Mouse (Mus musculus) forelimb bud, embryonic 11.5 days (tissue): ENCODE measurements around the gene Sh3bp5.

ENCODE experiments used
- DNase-seq: peaks from one replicate; pipeline ENCODE4 v3.0.0-alpha.2; 2012; ENCODE audit warnings: low read depth, low spot score

The Sh3bp5 gene

DNA sequence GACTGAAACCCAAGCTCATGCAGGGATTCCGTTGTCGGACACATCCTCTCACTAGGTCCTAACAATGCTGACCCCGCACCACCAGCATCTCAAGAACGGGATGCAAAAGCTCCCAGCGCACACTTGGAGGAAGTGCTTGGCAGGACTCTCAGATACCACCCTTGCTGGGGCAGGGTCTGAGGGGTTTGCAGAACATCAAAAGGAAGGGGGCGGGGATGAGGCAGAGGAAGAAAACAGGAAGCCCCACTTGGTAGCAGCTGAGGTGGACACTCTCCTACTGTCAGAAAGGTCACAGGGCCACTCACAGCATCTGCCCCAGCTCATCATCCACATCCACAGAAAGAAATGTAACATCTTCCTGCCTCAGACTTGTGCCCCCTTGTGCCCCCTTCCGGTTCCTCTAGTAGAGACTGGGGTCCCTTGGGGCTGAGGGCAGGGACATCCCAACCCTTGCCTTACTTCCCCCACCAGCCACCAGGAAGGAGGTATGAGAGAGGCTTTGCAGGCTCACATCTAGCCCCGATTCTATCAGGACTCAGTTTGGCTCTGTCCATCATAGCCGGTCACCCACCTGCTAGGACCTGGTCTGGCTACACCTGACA, 25.7 kb downstream of the Sh3bp5 start:
- DNase-seq = no peak

DNA sequence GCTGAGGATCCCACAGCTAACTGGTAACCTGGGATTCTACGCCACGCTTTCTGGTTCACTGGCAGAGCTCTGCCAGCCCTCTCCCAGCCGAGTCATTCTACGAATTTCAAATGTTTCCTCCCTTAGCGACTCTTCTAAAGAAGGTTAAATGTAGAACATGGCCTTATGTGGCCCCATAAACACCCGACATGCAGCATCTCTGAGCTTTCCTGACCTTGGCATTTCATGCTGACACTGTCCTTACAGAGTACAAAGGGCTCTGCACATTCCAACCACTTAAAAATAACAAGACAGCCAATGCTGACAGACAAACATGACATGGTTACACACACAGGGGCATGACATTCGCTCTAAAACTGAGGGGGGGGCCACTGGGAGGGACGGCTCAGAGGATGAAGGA, 27.2 kb downstream of the Sh3bp5 start:
- DNase-seq = no peak

DNA sequence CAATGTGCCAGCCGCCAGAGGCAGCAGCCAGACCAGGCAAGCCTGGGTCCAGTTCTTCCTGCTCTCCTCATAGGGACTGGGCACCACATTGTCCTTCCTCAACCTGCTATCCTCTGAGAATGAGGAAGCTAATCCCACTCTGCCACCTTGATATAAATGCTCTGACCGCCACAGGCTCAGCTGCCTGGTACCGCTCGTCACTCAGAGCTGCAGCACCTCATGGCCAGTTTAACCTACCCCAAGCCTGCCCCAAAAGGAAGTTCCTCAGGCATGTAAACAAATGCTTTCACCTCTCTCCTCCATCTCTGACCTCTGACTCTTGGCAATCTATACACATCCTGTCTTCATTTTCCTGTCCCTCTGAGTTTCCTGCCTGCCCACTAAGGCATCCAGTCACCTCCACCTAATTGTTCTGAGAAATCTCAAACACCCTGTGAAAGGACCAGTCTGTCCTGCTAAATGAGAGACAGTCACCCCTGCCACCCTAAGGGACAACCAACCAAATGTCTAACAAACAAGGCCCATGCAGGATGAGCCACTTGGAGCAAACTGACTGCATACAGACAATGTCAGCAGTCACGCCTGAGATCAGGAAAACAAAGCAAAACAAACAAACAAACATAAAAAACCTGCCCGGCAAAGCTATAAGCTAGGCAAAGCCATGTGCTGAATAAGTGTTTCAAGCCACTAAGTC, 27.8 kb downstream of the Sh3bp5 start:
- DNase-seq = no peak

DNA sequence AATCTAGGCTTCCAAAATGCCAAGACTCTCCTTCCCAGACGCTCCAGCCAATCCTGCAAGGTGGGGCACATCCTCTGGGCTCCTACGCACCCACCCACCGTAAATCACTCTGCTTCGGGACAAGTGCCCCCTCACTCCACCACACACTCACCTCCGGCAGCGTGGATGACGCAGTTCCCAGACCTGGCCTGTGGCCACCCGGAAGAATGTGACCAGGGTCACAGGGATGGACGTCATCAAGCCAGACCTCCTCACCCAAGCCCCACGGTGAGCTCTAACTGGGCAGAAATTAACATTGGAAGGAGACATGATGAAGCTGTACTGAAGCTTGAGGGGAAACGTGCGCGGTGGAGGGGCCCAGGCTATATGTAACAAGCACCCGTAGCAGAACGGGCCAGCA, 28.7 kb downstream of the Sh3bp5 start:
- no peak for DNase-seq

DNA sequence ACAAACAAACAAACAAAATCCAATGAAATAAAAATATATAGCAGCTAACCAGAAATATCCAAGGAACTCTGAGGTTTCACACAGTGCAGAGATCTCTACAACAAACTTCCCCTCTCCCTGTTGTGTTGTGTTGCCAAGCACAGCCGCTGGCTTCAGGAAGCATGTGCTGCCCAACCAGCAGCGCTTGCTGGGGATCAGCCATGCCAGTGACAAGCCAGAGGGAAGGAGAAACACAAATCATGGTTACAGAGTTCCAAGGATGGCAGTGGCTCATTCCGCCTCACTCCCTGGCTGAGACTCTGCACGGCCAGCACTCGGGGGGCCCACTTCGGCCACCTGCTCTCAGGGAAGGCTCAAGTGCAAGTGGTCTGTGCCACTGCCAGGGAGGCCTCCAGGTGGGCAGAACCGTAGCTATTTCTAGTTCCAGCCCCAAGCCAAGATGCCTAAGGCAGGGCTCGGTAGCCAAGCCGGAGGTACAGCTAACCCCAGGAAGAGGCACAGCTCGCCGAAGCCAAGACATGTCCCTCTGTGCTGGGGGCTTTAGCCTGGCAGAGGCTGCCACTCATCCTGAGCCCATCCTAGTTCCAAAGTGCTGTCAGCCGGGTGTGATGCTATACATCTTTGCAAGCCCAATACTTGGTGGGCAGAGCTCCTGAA, 29.6 kb downstream of the Sh3bp5 start:
- DNase-seq = no peak

DNA sequence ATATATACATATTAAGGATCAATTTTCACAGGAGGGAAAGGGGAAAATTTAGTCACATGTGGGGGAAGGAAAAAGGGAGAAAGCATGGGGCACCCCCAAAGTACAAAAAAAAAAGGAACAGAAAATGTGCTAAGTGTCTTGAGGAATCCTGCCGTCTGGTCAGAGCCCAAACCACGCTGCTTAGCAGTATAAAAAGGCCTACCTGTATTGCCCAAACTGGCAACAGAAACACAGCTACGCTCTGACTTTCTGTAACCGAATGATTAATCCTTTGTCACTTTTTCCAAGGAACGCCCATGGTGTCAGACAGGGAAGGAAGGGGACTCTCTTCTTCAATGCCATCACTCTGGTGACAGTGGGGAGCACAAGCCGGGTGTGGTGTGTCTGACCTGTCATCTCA, 30.2 kb downstream of the Sh3bp5 start:
- DNase-seq = no peak

DNA sequence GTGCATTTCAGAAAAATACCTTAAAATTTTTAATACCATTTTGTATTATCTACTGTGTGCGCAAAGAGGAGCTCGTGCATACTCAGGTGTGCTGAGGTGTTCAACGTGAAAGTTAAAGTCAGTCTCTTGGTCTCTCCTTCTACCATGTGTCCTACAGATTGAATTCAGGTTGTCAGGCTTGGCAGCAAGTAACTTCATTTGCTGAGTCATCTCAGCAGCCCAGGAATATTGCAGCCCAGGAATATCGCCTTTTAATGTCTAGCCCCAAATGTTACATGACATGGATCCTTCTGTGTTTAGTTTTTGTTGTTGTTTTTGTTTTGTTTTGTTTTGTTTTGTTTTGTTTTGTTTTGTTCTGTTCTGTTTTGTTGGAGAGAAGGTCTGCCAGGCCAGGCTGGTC, 31.2 kb downstream of the Sh3bp5 start:
- DNase-seq = no peak

DNA sequence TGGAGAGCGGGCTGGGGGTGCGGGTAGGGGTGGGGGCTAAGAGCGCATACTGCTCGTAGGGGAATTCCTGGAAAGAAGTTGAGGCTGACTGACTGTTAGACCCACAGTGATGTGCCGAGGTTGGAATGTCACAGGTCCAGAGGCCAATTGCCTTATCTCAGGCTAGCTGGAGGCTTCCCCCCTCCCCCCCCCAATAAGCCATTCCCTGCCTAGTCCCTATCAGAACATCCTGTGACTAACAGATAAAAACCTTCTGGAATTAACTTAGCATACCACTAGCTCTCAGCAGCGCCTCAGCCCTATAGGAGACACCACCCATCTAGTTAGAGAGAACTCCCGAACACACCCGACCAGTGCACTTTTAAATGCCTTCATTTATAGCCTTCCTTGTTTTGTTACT, 31.9 kb downstream of the Sh3bp5 start:
- DNase-seq = no peak

DNA sequence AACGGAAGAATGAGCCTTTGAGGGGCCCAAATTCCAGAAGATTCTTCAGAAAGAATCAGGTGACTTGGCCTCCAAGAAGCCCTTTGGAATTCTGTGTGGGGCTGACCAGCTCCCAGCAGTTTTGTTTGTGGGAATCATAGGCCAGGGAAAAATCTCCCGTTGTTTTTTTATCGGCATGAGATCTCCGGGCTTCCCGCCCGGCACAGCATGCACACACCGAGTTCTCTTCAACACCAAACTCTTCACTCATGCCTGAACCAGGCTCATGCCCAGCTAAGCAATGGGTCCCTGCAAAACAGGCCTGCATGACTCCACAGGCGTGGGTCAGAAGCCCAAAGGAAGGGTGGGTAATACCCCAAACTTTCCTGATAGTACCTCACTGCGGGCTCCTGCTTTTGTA, 32.3 kb downstream of the Sh3bp5 start:
- DNase-seq = no peak

DNA sequence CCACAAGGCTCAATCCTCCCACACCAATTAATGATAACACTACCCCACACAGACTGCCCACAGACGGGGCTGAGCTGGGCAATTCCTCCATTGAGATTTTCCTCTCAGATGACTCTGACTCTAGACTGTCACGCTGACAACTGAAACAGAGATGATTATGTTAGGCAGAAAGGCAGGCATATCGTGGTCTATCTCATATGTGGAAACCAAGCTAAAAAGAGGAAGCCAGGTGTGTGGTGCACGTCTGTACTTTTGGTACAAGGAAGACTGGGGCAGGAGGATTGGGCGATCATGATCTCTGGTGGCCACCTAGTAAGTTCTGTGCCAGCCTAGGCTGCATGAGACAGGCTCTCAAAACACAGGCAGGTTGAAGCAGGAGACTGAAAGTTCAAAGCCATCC, 33.2 kb downstream of the Sh3bp5 start:
- DNase-seq = no peak

DNA sequence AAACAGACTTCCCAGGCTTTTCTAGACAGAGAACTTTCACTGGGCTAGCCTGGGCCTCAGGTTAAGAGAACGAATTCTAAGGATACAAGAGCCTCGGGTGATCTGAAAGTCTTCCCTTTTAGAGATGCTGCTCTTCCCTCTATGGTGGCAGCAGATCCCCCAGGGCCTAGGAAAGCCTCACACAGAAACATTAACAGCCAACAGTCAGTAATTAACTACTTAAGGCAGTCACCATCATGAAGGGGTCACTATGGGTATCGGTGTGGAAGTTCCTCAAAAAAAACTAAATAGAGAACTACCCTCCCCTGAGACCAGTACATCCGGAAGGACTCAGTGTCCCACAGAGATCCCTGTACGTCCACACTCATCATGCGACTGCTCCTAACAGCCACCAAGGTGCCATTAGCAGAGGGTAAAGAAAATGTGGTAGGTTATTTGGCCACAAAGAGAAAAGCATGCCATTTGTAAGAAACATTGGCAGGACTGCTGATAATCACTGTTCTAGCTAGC, 33.9 kb downstream of the Sh3bp5 start:
- DNase-seq = no peak

DNA sequence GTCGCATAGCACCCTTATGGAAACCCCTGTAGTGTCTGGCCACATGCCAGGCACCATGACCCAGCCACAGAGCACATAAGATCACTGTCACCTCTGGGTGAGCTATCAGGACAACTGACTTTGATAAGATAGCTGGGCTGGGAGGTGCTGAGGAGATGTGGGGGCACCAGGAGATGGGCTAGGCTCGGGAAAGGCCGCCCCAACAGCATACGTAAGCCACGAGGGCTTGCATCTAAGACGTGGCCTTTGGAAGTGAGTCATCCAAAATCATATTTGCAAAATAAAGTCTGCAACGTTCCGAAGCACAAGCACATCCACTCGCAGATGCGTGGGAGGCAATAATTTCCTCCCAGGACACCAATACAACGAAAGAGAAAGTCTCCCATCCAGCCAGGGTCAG, 35.0 kb downstream of the Sh3bp5 start:
- no peak for DNase-seq

DNA sequence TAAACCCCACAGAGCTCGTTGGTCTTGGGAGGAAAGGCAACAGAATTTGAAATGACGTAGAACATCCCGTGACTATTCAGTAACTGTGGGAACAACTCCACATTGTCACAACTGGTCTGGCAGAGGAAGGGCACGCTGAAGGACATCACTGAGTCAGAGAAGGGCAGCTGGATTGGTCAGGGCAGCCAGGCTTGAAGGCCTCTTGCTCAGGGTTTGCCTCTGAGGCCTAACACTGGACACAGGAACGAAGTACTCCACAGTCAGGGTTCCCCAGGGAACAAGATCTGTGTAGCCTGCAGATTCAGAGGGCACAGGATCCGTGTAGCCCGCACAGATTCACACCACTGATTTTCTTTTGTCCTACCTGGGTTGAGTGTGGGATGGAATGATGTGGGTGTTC, 35.6 kb downstream of the Sh3bp5 start:
- no peak for DNase-seq

DNA sequence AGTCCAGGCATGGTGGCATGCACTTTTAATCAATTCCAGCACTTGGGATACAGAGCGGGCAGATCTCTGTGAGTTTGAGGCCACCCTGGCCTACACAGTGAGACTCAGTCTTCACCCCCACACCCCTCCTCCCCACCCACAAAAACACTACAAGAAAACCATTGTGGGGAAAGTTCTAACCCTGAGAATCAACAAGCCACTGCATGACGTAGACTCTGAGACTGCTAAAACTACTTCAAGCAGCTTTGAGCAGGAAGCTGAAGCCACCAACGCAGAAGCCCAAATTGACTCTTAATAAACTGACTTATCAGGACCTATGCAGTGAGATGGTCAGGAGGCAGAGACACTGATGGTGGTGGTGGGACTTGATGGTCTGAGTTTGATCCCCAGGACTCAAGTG, 36.6 kb downstream of the Sh3bp5 start:
- no peak for DNase-seq

DNA sequence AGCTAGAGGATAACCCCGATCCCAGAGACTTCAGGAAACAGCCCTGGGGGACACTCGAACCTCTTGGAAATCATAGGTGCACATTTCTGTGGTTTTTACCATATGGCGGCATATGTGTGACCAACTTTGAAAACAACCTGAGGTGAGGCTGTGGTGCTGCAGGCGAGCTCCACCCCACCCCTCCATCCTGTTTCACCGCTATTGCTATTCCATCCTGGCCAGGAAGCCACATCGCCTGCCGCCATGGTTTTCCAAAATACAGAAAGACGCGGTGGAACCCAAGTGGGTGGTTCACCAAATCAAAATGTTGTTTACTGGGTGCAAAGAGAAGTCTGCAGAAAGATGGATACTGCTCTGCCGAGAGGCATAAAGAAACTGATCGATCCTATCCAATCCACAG, 37.1 kb downstream of the Sh3bp5 start:
- no peak for DNase-seq

DNA sequence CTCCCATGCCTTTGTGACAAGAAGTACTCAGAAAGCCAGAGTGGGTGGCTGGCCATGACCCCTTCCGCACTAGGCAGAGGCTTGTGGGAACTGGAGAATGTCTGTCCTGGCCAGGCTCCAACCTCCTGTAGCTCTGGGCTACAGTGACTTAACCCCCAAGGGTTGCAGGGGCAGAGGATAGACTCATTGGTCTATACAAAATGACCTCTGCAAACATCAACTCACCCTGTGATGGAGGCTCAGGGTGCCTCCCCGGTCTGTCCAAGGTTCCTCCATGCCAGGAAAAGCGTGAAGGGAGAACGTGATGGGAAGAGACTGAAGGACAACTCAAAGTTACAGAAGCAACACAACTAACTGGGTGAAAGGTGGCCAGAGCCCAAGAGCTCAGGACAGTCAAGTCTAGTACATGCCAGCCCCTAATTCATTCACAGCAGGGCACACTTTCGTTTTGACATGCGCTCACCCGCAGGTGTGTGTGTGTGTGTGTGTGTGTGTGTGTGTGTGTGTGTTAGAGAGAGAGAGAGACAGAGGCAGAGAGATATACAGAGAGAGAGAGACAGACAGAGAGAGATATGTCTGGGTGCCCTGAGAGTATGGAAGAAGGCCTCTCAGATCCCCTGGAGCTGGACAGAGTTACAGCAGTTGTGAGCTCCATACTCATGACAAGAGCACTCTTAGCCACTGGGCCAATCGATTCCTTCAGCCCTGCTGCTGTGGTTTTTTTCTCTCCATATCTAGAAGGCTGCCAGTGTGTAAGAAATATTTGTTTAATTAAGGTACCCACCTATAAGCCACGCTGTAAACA, 37.9 kb downstream of the Sh3bp5 start:
- DNase-seq = no peak

DNA sequence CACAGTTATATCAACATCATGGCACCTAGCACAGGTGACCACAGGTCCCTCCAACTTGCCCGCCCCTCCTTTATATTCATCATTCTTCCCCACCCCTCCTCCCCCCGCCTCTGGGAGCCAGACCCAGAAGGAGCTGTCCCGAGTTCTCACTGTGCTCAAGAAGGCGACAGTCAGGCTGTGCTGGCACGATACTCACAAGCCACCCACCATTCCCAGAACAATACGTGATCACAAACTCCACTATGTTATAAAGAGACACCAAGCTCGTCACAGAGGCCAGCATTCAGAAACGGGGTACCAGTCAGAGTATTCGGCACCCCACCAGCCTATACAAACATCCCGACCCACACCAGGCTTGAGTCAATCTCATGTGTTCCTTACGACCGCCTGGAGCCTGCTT, 38.5 kb downstream of the Sh3bp5 start:
- DNase-seq = no peak

DNA sequence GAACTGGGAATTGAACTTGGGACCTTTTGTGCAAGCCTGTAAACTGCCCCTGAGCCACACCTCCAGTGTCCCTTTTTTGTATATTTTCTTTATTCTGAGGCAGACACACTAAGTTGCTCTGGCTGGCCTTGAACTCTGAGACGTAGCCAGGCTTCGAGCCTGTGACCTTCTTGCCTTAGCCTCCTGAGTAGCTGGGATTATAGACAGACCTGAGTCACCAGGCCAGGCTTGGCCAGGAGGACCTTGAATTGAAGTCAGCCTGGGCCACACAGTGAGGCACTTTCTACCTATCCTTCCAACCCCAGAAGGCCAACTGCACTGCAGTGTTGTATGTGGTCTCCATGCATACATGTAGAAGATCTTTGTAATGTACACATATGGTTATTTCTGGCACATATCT, 39.5 kb downstream of the Sh3bp5 start:
- no peak for DNase-seq

DNA sequence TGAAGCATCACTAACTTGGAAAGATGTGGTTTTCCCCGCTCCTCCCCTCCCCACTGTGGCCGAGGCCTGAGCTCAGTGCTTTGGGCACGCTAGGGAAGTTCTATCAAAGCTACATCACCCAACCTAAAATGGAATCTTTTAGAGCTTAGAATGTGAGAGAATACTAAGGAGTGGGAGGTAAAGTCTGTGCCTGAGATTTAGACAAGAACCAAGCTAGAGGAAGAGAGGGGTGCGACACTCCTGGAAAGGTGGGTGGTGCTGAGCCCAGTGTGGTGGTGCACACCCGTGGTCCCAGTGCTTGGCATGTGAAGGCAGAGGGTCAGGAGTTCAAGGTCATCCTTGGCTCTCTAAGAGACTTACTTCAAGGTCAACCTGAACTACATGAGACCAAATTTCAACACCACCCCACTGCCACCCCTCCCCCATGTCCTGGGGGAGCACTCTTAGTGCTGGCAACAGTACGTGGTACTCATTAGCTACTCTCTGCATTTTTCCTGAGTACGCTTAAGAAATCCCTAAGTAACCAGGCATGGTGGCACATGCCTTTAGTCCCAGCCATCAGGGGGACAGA, 40.2 kb downstream of the Sh3bp5 start:
- DNase-seq = no peak

DNA sequence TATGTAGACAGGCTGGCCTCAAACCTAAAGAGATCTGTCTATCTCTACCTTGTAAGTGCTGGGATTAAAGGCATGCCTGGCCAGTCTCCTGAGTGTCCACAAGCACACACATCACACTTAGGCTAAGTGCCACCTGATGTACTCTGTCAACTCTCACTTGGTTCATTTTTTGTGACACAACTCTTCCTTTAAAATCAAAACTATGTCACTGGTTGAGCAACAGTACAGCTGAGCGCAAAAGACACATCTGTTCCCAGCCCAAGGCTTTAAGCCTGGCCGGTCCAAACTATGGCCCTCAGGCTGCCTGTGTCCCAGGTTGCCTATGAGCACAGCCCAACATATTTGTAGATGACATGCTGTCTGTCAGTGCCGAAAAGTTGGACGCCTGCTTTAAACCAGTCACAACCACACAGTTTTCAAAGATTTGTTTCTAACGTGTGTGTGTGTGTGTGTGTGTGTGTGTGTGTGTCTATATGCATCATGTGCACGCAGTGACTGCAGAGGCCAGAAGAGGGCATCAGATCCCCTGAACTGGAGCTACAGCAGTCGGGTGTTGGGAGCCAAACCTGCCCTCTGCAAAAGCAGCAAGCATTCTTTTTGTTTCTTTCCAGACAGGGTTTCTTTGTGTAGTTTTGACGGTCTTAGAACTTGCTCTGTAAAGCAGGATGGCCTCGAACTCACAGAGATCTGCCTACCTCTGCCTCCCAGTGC, 40.9 kb downstream of the Sh3bp5 start:
- no peak for DNase-seq

DNA sequence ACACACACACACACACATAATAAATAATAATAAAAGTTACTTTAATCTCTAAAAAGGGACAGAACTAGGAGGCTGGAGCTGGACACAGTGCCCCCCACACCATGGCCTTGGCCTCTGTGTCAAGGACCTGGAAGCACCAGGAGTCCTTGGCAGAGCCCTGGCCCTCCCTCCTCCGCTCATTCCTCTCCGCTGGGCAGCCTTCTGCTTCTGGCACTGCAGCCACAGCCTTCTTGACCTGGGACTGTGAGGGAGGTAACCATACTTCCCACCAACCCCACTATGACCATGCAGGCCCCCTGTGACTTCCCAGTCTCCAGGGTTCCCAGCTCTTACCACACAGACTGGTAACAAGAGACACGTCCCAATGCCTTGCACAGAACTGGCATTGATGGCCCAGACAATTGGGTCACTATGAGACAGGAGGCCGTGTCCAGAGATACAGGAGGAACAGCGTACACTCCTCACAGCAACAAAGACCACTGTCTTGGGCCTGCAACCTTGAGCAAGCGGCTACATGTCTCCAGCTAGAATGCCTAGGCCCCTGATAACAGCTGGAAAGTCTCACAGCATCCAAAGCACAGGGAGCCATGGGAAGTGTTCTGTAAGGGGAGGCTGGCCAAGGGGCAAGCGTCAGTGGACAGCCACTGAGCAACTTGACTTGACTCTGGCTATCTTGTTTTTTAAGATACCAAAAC, 41.8 kb downstream of the Sh3bp5 start:
- DNase-seq = no peak
